Mouse (Mus musculus) liver, embryonic 11.5 days (tissue): Measurements from ENCODE around the gene 1810010D01Rik. TPM values are rescaled to one million over a fixed set of nuclear protein-coding genes. Genes with fewer than 3 reads are reported as not detected.

Experiments used
- ATAC-seq: fragments of 200-750 bp; cut with Nextera tagmentation; replicated peaks from 2 replicates; pipeline ENCODE4 v1.8.0; 2017; ENCODE audit warnings: moderate number of reproducible peaks, mild to moderate bottlenecking, moderate TSS enrichment, moderate library complexity; ENCODE audit not compliant: low FRiP score
- DNase-seq: peaks from one replicate; pipeline ENCODE4 v3.0.0-alpha.2; 2017; ENCODE audit warnings: low spot score
- H3K27ac ChIP-seq: fragments of 300-500 bp; sonication (generic); 2 replicates; pipeline ENCODE4 v1.5.1; 2014; ENCODE audit warnings: mild to moderate bottlenecking, low read depth, low read length, control low read depth
- H3K27me3 ChIP-seq: fragments of 300-500 bp; sonication (generic); replicated peaks from 2 replicates; pipeline ENCODE4 v1.6.1; 2014; ENCODE audit warnings: low read length, mixed read lengths; ENCODE audit not compliant: control insufficient read depth, insufficient read depth
- H3K36me3 ChIP-seq: fragments of 300-500 bp; sonication (generic); 2 replicates; pipeline ENCODE4 v1.6.1; 2014; ENCODE audit warnings: mild to moderate bottlenecking, low read length, moderate library complexity, mixed read lengths; ENCODE audit not compliant: control insufficient read depth, insufficient read depth
- H3K4me1 ChIP-seq: fragments of 300-500 bp; sonication (generic); replicated peaks from 2 replicates; pipeline ENCODE4 v1.6.1; 2014; ENCODE audit warnings: low read length, mixed read lengths; ENCODE audit not compliant: control insufficient read depth, insufficient read depth
- H3K4me2 ChIP-seq: fragments of 300-500 bp; sonication (generic); 2 replicates; pipeline ENCODE4 v1.6.1; 2014; ENCODE audit warnings: mild to moderate bottlenecking, control low read depth, moderate library complexity
- H3K4me3 ChIP-seq: fragments of 300-500 bp; sonication (generic); 2 replicates; pipeline ENCODE4 v1.5.1; 2014; ENCODE audit warnings: low read depth, low read length, control low read depth
- H3K9ac ChIP-seq: fragments of 300-500 bp; sonication (generic); 2 replicates; pipeline ENCODE4 v1.6.1; 2014; ENCODE audit warnings: low read depth, low read length, control low read depth
- H3K9me3 ChIP-seq: fragments of 300-500 bp; sonication (generic); 2 replicates; pipeline ENCODE4 v1.6.1; 2016; ENCODE audit warnings: low read length, inconsistent platforms, mixed read lengths; ENCODE audit not compliant: control insufficient read depth
- WGBS: fragments of 180-500 bp; shearing (Covaris S2); extraction: QIAGEN DNeasy Blood & Tissue Kit; methylation state at CpG from one replicate; pipeline ENCODE4 v1.1.7; 2014; 5-methylcytosine and 5-hydroxymethylcytosine counted together
- polyA plus RNA-seq: library from polyadenylated mRNA; unstranded; fragments of >200 nt; fragmentation: Nextera tagmentation; extraction: Ambion mirVana; gene quantifications from 2 replicates; pipeline ENCODE4 v1.2.1, GENCODE M21; 2014

Gene 1810010D01Rik
- polyA plus RNA-seq, 1 experiment from 2014 or later: 0.67 TPM

DNA sequence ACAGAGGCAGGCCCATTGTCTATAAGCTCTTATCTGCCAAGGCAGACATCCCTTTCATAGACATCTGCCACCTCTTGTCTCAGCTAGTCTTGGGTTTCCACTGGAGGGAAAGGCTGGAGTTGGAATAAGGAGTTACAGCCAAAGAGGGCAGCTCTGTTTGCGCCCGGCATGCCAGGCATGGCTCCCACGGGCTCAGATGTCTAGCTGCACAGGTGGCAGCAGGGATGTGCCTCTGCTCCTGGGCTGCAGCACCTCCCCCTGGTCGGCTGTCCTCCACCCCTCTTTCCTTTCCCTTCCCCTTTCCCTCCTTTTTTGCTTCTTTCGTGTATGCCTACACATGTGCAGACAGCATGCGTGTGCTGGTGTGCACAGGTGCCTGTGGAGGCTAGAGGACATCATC, 15.1 kb downstream of the 1810010D01Rik start:
- no peaks in the 10 kb centered on the region for H3K36me3 ChIP-seq
- no peak overlapping the region for H3K4me2 ChIP-seq
- peaks cover 3% of the 10 kb centered on the region; the same call in 1 of the 2 replicates for H3K4me1 ChIP-seq
- no peak for DNase-seq
- no peaks in the 10 kb centered on the region for H3K9me3 ChIP-seq
- no peak overlapping the region for H3K27ac ChIP-seq
- ATAC-seq: no peak
- no peaks in the 10 kb centered on the region for H3K27me3 ChIP-seq
- H3K4me3 ChIP-seq: no peak overlapping the region
- 75% methylated on average over 6 of the region's 6 CpGs for whole genome bisulfite sequencing
- H3K9ac ChIP-seq: no peak overlapping the region

DNA sequence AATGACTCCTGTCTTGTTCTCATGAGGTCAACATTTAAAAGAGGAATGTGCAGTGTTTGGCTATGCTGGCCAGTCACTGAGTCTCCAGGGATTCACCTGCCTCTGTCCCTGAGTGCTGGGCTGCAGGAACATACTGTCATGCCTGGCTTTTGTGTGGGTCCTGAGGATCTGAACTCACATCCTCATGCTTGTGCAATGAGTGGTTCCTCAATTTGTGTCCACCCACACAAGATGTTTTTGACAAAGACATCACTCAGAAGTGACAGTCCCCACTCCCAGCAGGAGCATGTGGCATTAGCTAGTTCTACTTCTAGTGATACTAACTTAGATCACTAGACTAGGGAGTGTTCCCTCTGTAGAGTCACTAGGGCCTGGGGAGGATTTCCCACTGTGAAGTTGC, 17.4 kb downstream of the 1810010D01Rik start:
- no peak overlapping the region for H3K9ac ChIP-seq
- no peak overlapping the region for H3K27ac ChIP-seq
- H3K27me3 ChIP-seq: no peaks in the 10 kb centered on the region
- H3K4me2 ChIP-seq: no peak overlapping the region
- H3K36me3 ChIP-seq: no peaks in the 10 kb centered on the region
- peaks cover 3% of the 10 kb centered on the region; the same call in 1 of the 2 replicates for H3K4me1 ChIP-seq
- ATAC-seq (no peak), DNase-seq (no peak)
- H3K9me3 ChIP-seq: no peaks in the 10 kb centered on the region
- no peak overlapping the region for H3K4me3 ChIP-seq

DNA sequence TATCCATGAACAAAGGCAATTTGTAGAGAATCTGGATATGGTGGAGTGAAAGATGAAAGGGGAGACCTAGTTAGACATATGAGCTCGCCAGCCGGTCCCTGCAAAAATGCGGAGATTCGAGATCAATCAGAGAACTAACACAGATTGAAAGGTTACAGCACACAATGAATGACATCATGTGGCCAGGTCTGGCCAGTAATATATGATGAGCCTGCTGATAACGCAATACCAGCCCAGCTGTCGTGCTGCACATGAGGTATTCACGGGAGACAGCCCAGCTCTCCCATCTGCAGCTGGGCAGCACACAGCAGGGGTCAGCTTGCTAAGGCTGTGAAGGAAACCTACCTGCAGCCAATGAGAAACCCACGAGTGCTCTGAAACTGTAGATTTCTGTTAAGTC, 18.6 kb downstream of the 1810010D01Rik start:
- 54% methylated on average over 8 of the region's 8 CpGs for WGBS
- H3K27me3 ChIP-seq: no peaks in the 10 kb centered on the region
- peaks cover 2% of the 10 kb centered on the region; the same call in 1 of the 2 replicates for H3K4me1 ChIP-seq

DNA sequence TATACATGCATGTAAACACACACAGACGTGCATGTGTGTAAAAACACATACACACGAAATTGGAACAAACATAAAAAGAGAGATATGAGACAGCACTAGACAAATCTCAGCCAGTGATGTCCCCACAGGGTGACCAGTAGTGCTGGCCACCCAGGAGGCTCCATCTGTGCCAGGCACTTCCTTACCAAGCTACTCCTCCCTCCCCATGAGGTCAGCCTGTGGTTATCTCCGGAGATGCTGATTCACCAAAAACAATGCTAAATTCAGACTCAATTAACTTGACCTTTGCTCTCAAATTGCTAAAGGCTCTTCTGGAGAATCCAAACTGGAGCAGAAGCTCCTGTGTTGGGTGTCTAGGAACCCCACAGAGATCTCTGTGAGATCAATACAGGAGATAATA, 20.1 kb downstream of the 1810010D01Rik start:
- DNase-seq (no peak), ATAC-seq (no peak)
- Histone ChIP-seq H3K4me3 (no peak overlapping the region), H3K9ac (no peak overlapping the region), H3K27ac (no peak overlapping the region), H3K9me3 (no peaks in the 10 kb centered on the region), H3K27me3 (no peaks in the 10 kb centered on the region), H3K4me2 (no peak overlapping the region), H3K36me3 (no peaks in the 10 kb centered on the region), H3K4me1 (no peaks in the 10 kb centered on the region)
- 53% methylated on average over 3 of the region's 3 CpGs for WGBS

More for the DNA sequence above, 18.6 kb downstream of the 1810010D01Rik start:
- DNase-seq (no peak), ATAC-seq (no peak)
- no peaks in the 10 kb centered on the region for H3K9me3 ChIP-seq
- H3K4me3 ChIP-seq: no peak overlapping the region
- H3K4me2 ChIP-seq: no peak overlapping the region
- H3K9ac ChIP-seq: no peak overlapping the region
- no peak overlapping the region for H3K27ac ChIP-seq
- no peaks in the 10 kb centered on the region for H3K36me3 ChIP-seq

DNA sequence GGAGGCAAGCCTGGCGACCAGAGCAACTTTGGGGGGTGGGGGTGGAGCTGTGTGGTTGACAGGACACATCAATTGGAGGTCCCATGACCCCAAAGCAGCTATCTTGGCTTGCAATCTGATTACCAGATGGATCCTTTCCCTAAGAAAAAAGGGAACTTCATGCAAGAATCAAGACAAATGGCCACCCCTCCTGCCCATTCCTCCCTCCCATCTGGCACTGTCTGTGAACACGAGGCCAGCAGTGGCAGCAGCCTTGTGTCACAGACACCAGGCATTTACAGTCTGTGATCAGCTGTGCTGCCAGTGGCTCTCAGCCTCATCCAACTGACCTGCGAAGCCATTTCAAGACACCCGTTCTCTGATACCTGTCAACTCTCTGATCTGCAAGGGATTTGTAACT, 25.5 kb downstream of the 1810010D01Rik start:
- 53% methylated on average over 4 of the region's 4 CpGs for WGBS
- DNase-seq: no peak

DNA sequence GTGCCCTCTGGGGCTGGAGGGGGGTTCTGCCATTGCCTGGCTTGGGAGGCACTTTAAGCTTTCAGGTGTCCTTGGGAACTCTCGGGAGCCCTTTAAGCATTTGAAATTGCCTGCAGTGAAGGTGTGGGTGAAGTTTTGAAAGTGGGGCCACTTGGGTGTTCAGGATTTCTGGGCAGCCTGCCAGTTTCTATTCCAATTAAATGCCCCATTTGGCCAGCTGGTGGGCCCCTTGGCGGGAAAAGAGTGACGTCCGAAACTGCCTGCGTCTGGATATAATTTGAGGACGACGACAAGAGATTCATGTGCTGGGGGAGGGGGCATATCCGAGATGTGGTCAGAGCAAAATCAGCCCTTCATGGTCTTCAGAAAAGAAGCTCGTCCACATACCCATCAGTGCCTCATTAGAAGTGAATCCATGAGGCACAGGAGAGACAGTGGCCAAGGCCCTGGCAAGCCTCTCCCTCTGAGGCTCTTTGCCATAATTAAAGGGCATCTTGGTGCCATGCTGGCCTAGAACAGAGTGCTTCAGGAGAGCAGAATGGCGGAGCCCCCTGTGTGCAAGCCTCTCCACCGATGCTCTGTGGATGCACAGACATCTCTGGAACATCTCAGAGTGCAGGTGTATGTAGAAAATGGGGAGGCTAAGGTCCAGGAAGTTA, 26.4 kb downstream of the 1810010D01Rik start:
- H3K36me3 ChIP-seq: no peaks in the 10 kb centered on the region
- H3K27ac ChIP-seq: no peak overlapping the region
- no peak overlapping the region for H3K4me3 ChIP-seq
- H3K4me1 ChIP-seq: no peaks in the 10 kb centered on the region
- H3K27me3 ChIP-seq: 0 out of 2 replicates have a peak, but pooled peaks cover 3% of the 10 kb centered on the region
- 66% methylated on average over 11 of the region's 11 CpGs for WGBS
- no peak for DNase-seq
- no peaks in the 10 kb centered on the region for H3K9me3 ChIP-seq
- no peak for ATAC-seq
- H3K9ac ChIP-seq: no peak overlapping the region
- H3K4me2 ChIP-seq: no peak overlapping the region

More for the DNA sequence above, 25.5 kb downstream of the 1810010D01Rik start:
- Histone ChIP-seq H3K27ac (no peak overlapping the region), H3K9me3 (no peaks in the 10 kb centered on the region), H3K4me2 (no peak overlapping the region), H3K4me1 (no peaks in the 10 kb centered on the region), H3K27me3 (no peaks in the 10 kb centered on the region), H3K4me3 (no peak overlapping the region), H3K36me3 (no peaks in the 10 kb centered on the region), H3K9ac (no peak overlapping the region)
- no peak for ATAC-seq

DNA sequence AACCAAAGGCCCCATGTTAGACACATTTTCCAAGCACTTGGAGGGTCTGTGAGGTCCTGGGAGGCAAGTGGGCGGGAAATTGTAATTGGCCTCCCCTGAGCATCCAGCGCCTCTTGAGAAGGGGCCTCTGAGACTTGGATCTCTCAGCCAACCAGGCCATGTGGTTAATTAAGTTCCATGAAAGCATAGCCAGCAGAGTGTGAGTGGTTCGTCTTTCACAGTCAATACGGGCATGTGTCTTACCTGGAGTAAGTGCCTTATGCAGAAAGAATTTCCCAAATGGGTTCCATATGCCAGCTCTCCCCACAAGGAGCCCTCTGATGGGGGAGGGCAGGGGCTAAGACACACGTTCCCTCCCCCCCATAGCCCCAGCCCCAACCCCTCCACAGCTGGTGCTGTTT, 28.2 kb downstream of the 1810010D01Rik start:
- H3K4me3 ChIP-seq: no peak overlapping the region
- DNase-seq (no peak), ATAC-seq (no peak)
- no peaks in the 10 kb centered on the region for H3K4me1 ChIP-seq
- H3K27me3 ChIP-seq: peaks cover 6% of the 10 kb centered on the region; the same call in 1 of the 2 replicates
- no peak overlapping the region for H3K27ac ChIP-seq
- no peak overlapping the region for H3K9ac ChIP-seq
- no peaks in the 10 kb centered on the region for H3K9me3 ChIP-seq
- WGBS: 55% methylated on average over 5 of the region's 5 CpGs
- no peak overlapping the region for H3K4me2 ChIP-seq
- no peaks in the 10 kb centered on the region for H3K36me3 ChIP-seq

DNA sequence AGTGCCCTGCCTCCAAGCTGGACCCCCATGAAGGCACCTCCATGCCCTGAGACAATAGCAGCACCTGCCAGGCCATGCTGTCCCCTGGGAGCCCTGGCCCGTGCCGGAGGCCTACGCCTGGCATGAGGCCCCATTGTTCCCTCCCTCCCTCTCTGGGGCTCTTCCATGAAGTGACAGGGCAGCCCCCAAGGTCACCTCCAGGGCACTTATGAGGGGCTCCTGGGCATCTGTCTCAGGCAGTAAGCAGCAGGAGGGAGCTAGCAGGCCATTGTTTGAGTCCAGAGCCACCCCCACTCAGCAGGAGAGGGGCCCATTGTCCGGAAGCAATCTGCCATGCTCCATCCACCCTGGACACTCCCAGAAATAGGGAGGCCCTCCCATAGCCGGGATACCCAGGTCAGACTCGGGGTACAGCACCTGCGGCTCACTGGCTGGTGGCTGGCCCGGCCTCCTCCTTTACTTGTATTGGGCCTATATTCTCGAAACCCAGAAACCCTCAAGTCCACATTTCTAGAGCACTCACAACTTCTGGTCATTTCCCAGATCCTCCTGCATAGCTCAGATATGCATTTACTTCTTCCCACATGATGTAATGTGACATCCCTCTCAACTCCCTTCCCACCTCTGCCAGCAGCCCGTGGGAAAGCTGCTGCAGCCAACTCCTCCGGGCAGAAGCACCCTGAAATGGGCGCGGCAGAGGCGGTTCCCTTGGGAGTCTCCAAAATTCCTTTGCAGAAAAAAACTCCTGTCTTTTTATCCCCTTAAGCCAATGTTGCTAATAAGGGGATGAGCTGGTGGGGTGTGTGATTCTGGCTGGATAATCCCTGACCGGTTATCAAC, 30.9 kb downstream of the 1810010D01Rik start:
- DNase-seq (no peak), ATAC-seq (no peak)
- Histone ChIP-seq H3K36me3 (no peaks in the 10 kb centered on the region), H3K9me3 (no peaks in the 10 kb centered on the region), H3K9ac (no peak overlapping the region), H3K27ac (no peak overlapping the region), H3K4me1 (no peaks in the 10 kb centered on the region), H3K27me3 (peaks cover 8% of the 10 kb centered on the region), H3K4me3 (no peak overlapping the region), H3K4me2 (no peak overlapping the region)
- WGBS: 68% methylated on average over 15 of the region's 15 CpGs
